Comparison of ENCODE assay signal across 18 mouse cellular contexts in genomic region chr19:14993344-14993743, GRCm38 (mm10).
"Had no signal": no experiment of that assay in that cellular context is flagged by ENCODE, and none has a peak within 500 bp of the region (broad histone marks: within the 10 kb centered on the region; RNA-seq: fewer than 3 reads in every experiment).

No protein-coding gene starts in this region.

- H3K27me3 ChIP-seq: liver, embryonic 13.5 days; midbrain, embryonic 12.5 days; neural tube, embryonic 13.5 days; stomach, embryonic 15.5 days had no signal

- H3K9ac ChIP-seq: liver, embryonic 13.5 days; lung, embryonic 14.5 days; midbrain, embryonic 12.5 days; neural tube, embryonic 13.5 days; stomach, embryonic 15.5 days had no signal

- H3K27ac ChIP-seq: kidney, postnatal 0 days; layer of hippocampus, adult 2 months; liver, embryonic 13.5 days; macrophage; midbrain, embryonic 12.5 days; neural tube, embryonic 13.5 days; stomach, embryonic 15.5 days had no signal

- H3K4me2 ChIP-seq: liver, embryonic 13.5 days; lung, embryonic 14.5 days; midbrain, embryonic 12.5 days; neural tube, embryonic 13.5 days; stomach, embryonic 15.5 days had no signal

- H3K36me3 ChIP-seq: liver, embryonic 13.5 days; midbrain, embryonic 12.5 days; neural tube, embryonic 13.5 days; stomach, embryonic 15.5 days had no signal

- H3K4me3 ChIP-seq: layer of hippocampus, adult 2 months; liver, embryonic 13.5 days; midbrain, embryonic 12.5 days; myocyte; neural tube, embryonic 13.5 days; stomach, embryonic 15.5 days had no signal

- ATAC-seq: intestine, embryonic 16.5 days; midbrain, embryonic 16.5 days had no signal

- H3K4me1 ChIP-seq: liver, embryonic 13.5 days; midbrain, embryonic 12.5 days; neural tube, embryonic 13.5 days; stomach, embryonic 15.5 days had no signal

- DNase-seq: kidney, adult 18-20 months; kidney, postnatal 25 days; layer of hippocampus, adult 9-11 months; liver, embryonic 13.5 days; lung, embryonic 14.5 days; retina, postnatal 1 day; right cerebral cortex, postnatal 25 days; spleen, adult 18-20 months; thymus, postnatal 25 days had no signal

- H3K9me3 ChIP-seq: liver, embryonic 13.5 days; midbrain, embryonic 12.5 days; neural tube, embryonic 13.5 days; stomach, embryonic 15.5 days had no signal
